Mouse (Mus musculus): ENCODE results near the gene Tsnaxip1. TPM values are rescaled to one million over a fixed set of nuclear protein-coding genes. Genes with fewer than 3 reads are reported as not detected.

Tsnaxip1 gene
- polyA plus RNA-seq, 1 experiment from 2014 or later = 0.19 TPM

GRCm38 (mm10) chr8:105855248-105856167 is 28.0 kb downstream of the Tsnaxip1 start:
- H3K27me3 ChIP-seq (replicated peaks; ENCODE audit: low read depth, poor library complexity, severe bottlenecking) = no peaks in the 10 kb centered on the region
- peaks cover 20% of the 10 kb centered on the region for H3K36me3 ChIP-seq (replicated peaks)
- H3K9me3 ChIP-seq = no peaks in the 10 kb centered on the region
- peak overlapping the region; percentile 84 for H3K4me3 ChIP-seq
- H3K4me1 ChIP-seq = peaks cover 59% of the 10 kb centered on the region
- under 1% methylated on average over 71 of the region's 71 CpGs for WGBS
- H3K27ac ChIP-seq (replicated peaks) = peak overlapping the region; percentile 95
- peak; percentile 69 for DNase-seq (ENCODE audit: low spot score)

- Histone ChIP-seq H3K27ac (replicated peaks) (peak overlapping the region; percentile 95), H3K4me1 (peaks cover 53% of the 10 kb centered on the region)
Measured at GRCm38 (mm10) chr8:105856168-105856835, 28.8 kb downstream of the Tsnaxip1 start.

GRCm38 (mm10) chr8:105858495-105858894 is 31.0 kb downstream of the Tsnaxip1 start:
- WGBS = 89% methylated on average over 5 of the region's 5 CpGs
- H3K4me3 ChIP-seq = peak overlapping the region; percentile 29; the same call in 1 of the 2 replicates
- no peaks in the 10 kb centered on the region for H3K9me3 ChIP-seq
- no peaks in the 10 kb centered on the region for H3K27me3 ChIP-seq (replicated peaks; ENCODE audit: low read depth, poor library complexity, severe bottlenecking)
- no peak overlapping the region for H3K27ac ChIP-seq (replicated peaks)
- peaks cover 68% of the 10 kb centered on the region for H3K4me1 ChIP-seq
- DNase-seq (ENCODE audit: low spot score) = no peak
- H3K36me3 ChIP-seq (replicated peaks) = peaks cover 34% of the 10 kb centered on the region

More at GRCm38 (mm10) chr8:105856168-105856835, 28.8 kb downstream of the Tsnaxip1 start:
- peak overlapping the region; percentile 84 for H3K4me3 ChIP-seq
- WGBS = 30% methylated on average over 15 of the region's 15 CpGs
- H3K9me3 ChIP-seq = no peaks in the 10 kb centered on the region
- DNase-seq (ENCODE audit: low spot score) = no peak
- H3K36me3 ChIP-seq (replicated peaks) = peaks cover 20% of the 10 kb centered on the region
- no peaks in the 10 kb centered on the region for H3K27me3 ChIP-seq (replicated peaks; ENCODE audit: low read depth, poor library complexity, severe bottlenecking)

GRCm38 (mm10) chr8:105859314-105859713 is 31.8 kb downstream of the Tsnaxip1 start:
- no peak for DNase-seq (ENCODE audit: low spot score)
- peaks cover 42% of the 10 kb centered on the region for H3K36me3 ChIP-seq (replicated peaks)
- WGBS = 83% methylated on average over 5 of the region's 5 CpGs
- peak overlapping the region; percentile 99; the same call in 1 of the 2 replicates for H3K4me3 ChIP-seq
- H3K27me3 ChIP-seq (replicated peaks; ENCODE audit: low read depth, poor library complexity, severe bottlenecking) = no peaks in the 10 kb centered on the region
- no peaks in the 10 kb centered on the region for H3K9me3 ChIP-seq
- peak overlapping the region; percentile 99 for H3K27ac ChIP-seq (replicated peaks)
- peaks cover 76% of the 10 kb centered on the region for H3K4me1 ChIP-seq

GRCm38 (mm10) chr8:105860143-105860981 is 32.8 kb downstream of the Tsnaxip1 start, which contains the start of gene Nutf2:
Gene Nutf2 (plus strand): TSS chr8:105860580.
- Histone ChIP-seq H3K27me3 (replicated peaks; ENCODE audit: low read depth, poor library complexity, severe bottlenecking) (no peaks in the 10 kb centered on the region), H3K27ac (replicated peaks) (peak within 1 kb of the TSS; percentile 99), H3K36me3 (replicated peaks) (peaks cover 51% of the 10 kb centered on the region), H3K9me3 (no peaks in the 10 kb centered on the region), H3K4me1 (peaks cover 71% of the 10 kb centered on the region), H3K4me3 (peak within 1 kb of the TSS; percentile 99)
- DNase-seq (ENCODE audit: low spot score) = peak; percentile 98
- under 1% methylated on average over 59 of the region's 59 CpGs for WGBS

DNA sequence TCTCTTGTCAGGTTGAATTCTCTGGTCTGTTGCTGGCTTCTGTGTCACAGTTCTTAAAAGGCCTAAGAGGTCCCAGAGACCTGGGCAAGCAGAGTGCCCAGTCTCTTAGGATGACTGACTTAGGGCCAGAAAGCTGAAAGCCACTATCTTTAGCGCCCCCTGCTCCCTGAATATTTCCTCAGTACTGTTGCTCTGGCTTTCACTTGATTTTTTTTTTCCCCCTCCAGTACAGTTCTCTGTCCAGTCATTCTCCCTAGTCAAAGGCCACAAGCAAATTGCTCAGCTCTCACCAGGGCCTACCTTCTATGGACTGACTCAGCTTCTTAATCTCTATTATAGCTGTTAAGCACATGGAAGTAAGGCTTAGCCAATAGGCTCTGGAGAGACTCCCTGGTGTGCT is 34.4 kb downstream of the Tsnaxip1 start:
- Histone ChIP-seq H3K27me3 (replicated peaks; ENCODE audit: low read depth, poor library complexity, severe bottlenecking) (no peaks in the 10 kb centered on the region), H3K4me1 (peaks cover 55% of the 10 kb centered on the region), H3K4me3 (peak overlapping the region; percentile 99), H3K36me3 (replicated peaks) (peaks cover 66% of the 10 kb centered on the region), H3K9me3 (no peaks in the 10 kb centered on the region), H3K27ac (replicated peaks) (peak overlapping the region; percentile 99; the same call in 1 of the 2 replicates)
- DNase-seq (ENCODE audit: low spot score) = peak; percentile 15
- WGBS = 3% methylated on average over 1 of the region's 1 CpGs

DNA sequence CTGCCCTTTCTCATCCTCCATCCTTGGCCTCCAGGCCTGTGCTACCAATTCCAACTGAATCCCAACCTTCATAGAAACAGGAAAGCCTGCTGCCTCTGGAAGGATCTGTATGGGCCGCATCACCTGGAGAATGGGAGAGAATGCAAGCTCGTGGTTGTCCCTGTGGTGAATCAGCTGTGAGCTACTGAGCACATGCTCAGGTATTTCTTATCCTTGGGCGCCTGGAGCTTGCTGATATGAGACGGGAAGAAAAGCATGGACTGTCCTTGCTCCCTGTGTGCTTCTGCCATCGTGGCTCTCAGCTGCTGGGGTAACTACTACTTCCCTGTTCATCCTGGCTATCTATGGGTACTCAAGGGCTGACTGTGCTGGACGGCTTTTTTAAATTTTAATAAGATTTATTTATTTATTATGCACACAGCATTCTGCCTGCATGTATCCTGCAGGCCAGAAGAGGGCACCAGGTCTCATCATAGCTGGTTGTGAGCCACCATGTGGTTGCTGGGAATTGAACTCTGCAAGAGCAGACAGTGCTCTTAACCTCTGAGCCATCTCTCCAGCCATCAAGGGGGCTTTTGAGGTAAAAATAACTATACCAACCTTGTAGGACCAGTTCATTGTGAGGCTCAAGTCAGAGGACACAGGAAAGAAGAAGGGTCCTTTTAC is 39.0 kb downstream of the Tsnaxip1 start:
- no peak for DNase-seq (ENCODE audit: low spot score)
- H3K4me3 ChIP-seq = no peak overlapping the region
- H3K36me3 ChIP-seq (replicated peaks) = peaks cover 92% of the 10 kb centered on the region
- no peaks in the 10 kb centered on the region for H3K27me3 ChIP-seq (replicated peaks; ENCODE audit: low read depth, poor library complexity, severe bottlenecking)
- WGBS = 84% methylated on average over 6 of the region's 6 CpGs
- no peaks in the 10 kb centered on the region for H3K9me3 ChIP-seq
- H3K4me1 ChIP-seq = peaks cover 25% of the 10 kb centered on the region
- H3K27ac ChIP-seq (replicated peaks) = no peak overlapping the region

GRCm38 (mm10) chr8:105874301-105874700 is 46.8 kb downstream of the Tsnaxip1 start:
- Histone ChIP-seq H3K27me3 (replicated peaks; ENCODE audit: low read depth, poor library complexity, severe bottlenecking) (no peaks in the 10 kb centered on the region), H3K4me3 (no peak overlapping the region), H3K4me1 (no peaks in the 10 kb centered on the region), H3K27ac (replicated peaks) (no peak overlapping the region), H3K36me3 (replicated peaks) (peaks cover 95% of the 10 kb centered on the region), H3K9me3 (no peaks in the 10 kb centered on the region)
- no peak for DNase-seq (ENCODE audit: low spot score)
- 91% methylated on average over 6 of the region's 6 CpGs for WGBS

DNA sequence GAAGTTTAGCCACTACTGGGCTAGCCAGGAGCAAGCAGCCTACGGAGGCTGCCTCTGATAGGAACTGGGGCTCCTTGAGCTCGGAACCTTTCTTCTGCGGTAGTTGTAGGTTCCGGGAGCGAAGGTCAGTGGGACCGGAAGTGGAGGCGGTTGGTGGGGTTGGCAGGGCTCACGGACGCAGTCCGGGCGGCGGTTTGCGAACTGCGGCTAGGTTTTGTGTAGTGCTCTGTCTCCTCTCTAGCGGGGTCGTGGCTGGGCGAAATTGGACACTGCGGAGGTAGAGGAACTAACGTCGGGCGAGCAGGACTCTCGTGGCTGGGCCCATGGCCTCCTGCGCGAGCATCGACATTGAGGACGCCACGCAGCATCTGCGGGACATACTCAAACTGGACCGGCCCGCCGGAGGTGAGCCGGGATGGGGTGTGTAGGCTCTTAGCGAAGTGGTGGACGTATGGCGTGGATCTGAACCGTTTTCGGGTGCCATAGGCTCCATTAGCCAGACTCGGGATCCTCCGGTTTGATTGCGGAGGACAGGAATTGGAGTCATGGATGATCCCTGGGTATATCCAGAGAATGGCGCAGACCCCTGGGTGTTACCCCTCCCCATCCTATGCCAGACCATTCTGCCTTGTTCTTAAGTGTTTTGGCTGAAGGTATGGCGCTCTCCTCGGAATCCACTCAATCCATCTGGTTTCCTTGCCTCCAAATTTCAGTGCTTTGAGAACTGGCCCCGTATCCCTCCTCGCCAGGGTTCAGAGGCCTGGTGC is 53.4 kb downstream of the Tsnaxip1 start, which contains the start of gene Edc4:
Gene Edc4 (plus strand): TSS at position 128 of the 767 bp plus-strand sequence.
- under 1% methylated on average over 45 of the region's 45 CpGs for WGBS
- H3K4me1 ChIP-seq = peaks cover 30% of the 10 kb centered on the region
- DNase-seq (ENCODE audit: low spot score) = peak; percentile 87
- H3K9me3 ChIP-seq = no peaks in the 10 kb centered on the region
- H3K27me3 ChIP-seq (replicated peaks; ENCODE audit: low read depth, poor library complexity, severe bottlenecking) = no peaks in the 10 kb centered on the region
- peaks cover 66% of the 10 kb centered on the region for H3K36me3 ChIP-seq (replicated peaks)
- peak within 1 kb of the TSS; percentile 90 for H3K27ac ChIP-seq (replicated peaks)
- H3K4me3 ChIP-seq = peak within 1 kb of the TSS; percentile 95

DNA sequence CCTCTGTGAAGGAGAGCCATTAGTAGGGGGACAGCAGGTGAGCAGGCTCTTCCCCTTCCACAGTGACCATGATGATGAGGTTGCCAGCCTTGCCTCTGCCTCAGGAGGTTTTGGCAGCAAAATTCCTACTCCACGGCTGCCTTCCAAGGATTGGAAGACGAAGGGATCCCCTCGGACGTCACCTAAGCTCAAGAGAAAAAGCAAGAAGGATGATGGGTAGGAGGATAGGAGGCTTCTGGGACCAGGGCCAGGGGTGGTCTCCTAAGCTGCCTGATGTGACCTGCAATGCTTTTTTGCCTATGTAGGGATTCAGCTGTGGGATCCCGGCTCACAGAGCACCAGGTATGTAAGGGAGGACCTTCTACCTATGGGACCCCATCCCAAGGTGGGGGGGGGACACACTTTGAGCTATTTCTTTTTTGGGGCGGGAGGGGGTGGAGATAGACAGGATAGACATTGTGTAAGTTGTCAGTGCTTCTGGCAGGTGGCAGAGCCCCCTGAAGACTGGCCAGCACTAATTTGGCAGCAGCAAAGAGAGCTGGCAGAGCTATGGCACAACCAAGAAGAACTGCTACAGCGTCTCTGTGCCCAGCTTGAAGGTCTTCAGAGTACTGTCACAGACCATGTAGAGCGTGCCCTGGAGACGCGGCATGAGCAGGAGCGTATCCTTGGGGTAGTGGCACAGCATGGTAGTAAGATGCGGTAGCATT is 62.4 kb downstream of the Tsnaxip1 start:
- H3K27ac ChIP-seq (replicated peaks) = no peak overlapping the region
- peaks cover 10% of the 10 kb centered on the region for H3K4me1 ChIP-seq
- H3K36me3 ChIP-seq (replicated peaks) = peaks cover 99% of the 10 kb centered on the region
- H3K9me3 ChIP-seq = no peaks in the 10 kb centered on the region
- H3K4me3 ChIP-seq = no peak overlapping the region
- no peak for DNase-seq (ENCODE audit: low spot score)
- no peaks in the 10 kb centered on the region for H3K27me3 ChIP-seq (replicated peaks; ENCODE audit: low read depth, poor library complexity, severe bottlenecking)
- 93% methylated on average over 12 of the region's 12 CpGs for WGBS
